Mouse (Mus musculus): ENCODE results near the gene Gm5134. TPM values are rescaled to one million over a fixed set of nuclear protein-coding genes. Genes with fewer than 3 reads are reported as not detected.
A peak's percentile ranks its signal among the peaks of the same experiment; 100 is the strongest.

Gm5134 gene
- total and polyA plus RNA-seq, 3 experiments: 0.40 to 1.6 (median 1.0) TPM

DNA sequence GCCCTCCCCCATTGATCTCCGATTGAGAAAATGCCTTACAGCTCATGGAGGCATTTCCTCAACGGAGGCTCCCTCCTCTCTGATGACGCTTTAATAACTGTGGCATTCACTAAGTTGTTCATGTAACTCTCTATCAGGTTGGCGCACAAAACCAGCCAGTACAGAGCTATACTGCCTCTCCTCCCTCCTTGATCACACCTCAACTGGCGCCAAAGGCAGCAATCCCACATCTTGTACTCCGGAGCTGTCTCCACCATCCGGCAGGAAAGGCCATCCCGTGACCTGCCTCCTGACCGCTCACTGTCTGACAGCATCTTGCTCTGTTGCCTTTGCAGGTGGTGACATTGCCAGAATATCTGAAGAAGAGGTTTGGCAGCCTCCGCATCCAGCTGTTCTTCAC, 19.5 kb downstream of the Gm5134 start:
- Histone ChIP-seq H3K27me3 (replicated peaks) (no peaks in the 10 kb centered on the region), H3K9ac (ENCODE audit: insufficient read depth, low read depth) (no peak overlapping the region), H3K4me2 (ENCODE audit: insufficient read depth, low read depth, poor library complexity, severe bottlenecking) (no peak overlapping the region), H3K9me3 (replicated peaks; ENCODE audit: low read length) (peaks cover 13% of the 10 kb centered on the region), H3K4me3 (replicated peaks in 1 of 3; ENCODE audit: low read depth in 2 of 3, low read length in 2 of 3, poor library complexity in 1 of 3) (no peak overlapping the region), H3K4me1 (ENCODE audit: control insufficient read depth in 1 of 2, insufficient read depth in 2 of 2) (peaks cover 17 to 36% of the 10 kb centered on the region in 2 experiments), H3K79me2 (replicated peaks; ENCODE audit: control insufficient read depth, extremely low read depth, insufficient read depth, poor library complexity, severe bottlenecking) (no peaks in the 10 kb centered on the region), H3K36me3 (replicated peaks in 1 of 2; ENCODE audit: control insufficient read depth in 1 of 2, insufficient read depth in 1 of 2, low read length in 1 of 2) (no peaks in the 10 kb centered on the region), H3K27ac (ENCODE audit: insufficient read depth, low read depth) (no peak overlapping the region)
- in situ Hi-C loops (cut with MboI; ENCODE audit: low pct_ligation_motif_present, low pct_unique_long_range_greater_than_20kb, low sequenced_read_pairs) (loop anchor here (10.0 to 25.0 kb wide), 2 partner anchors 141 to 387 kb away; partner anchors contain the start of genes Ggt5 and Slc5a4b), dilution Hi-C loops (cut with MboI; ENCODE audit: extremely low pct_ligation_motif_present, extremely low pct_unique_long_range_greater_than_20kb, low sequenced_read_pairs) (no loop called here)
- no peak for TF ChIP-seq CTCF (conservative IDR thresholded peaks at IDR 0.05 in 1 of 2, IDR thresholded peaks at IDR 0.05 in 1 of 2; ENCODE audit: low read depth in 2 of 2, low read length in 2 of 2)
- TF ChIP-seq ZKSCAN1 (IDR thresholded peaks at IDR 0.05; ENCODE audit: borderline replicate concordance, low read depth, low read length): no peak
- no peak for TF ChIP-seq PAX5 (IDR thresholded peaks at IDR 0.05; ENCODE audit: low read length)
- TF ChIP-seq ELF1 (IDR thresholded peaks at IDR 0.05; ENCODE audit: low read depth, low read length): no peak
- no peak for TF ChIP-seq MYC (IDR thresholded peaks at IDR 0.05; ENCODE audit: low read depth, low read length)
- no peak for TF ChIP-seq MEF2A (IDR thresholded peaks at IDR 0.05; ENCODE audit: borderline replicate concordance, low read depth, low read length)
- no peak for TF ChIP-seq UBTF (IDR thresholded peaks at IDR 0.05; ENCODE audit: low read depth, low read length)
- TF ChIP-seq MXI1 (IDR thresholded peaks at IDR 0.05; ENCODE audit: low read depth, low read length): no peak
- no peak for TF ChIP-seq USF1 (IDR thresholded peaks at IDR 0.05; ENCODE audit: low read depth, low read length)
- DNase-seq (ENCODE audit: extremely low read depth): no peak

DNA sequence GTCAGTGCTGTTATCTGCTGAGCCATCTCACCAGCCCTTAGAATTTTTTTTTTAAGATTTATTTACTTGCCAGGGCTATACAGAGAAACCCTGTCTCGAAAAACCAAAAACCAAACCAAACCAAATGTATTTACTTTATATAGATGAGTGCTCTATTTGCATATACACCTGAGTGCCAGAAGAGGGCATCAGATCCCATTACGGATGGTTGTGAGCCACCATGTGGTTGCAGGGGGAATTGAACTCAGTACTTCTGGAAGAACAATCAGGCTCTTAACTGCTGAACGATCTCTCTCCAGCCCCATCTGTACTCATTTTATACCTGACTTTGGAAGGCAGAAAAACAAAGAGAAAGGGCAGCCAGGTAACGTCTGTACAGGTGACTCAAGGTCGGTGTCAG, 20.9 kb downstream of the Gm5134 start:
- peak; percentile 73 for DNase-seq (ENCODE audit: extremely low read depth)
- Histone ChIP-seq H3K9me3 (replicated peaks; ENCODE audit: low read length) (peaks cover 13% of the 10 kb centered on the region), H3K9ac (ENCODE audit: insufficient read depth, low read depth) (peak overlapping the region; percentile 12; the same call in 1 of the 2 replicates), H3K4me2 (ENCODE audit: insufficient read depth, low read depth, poor library complexity, severe bottlenecking) (peak overlapping the region; percentile 11; the same call in 1 of the 2 replicates), H3K27me3 (replicated peaks) (no peaks in the 10 kb centered on the region), H3K27ac (ENCODE audit: insufficient read depth, low read depth) (peak overlapping the region; percentile 77; the same call in 1 of the 2 replicates), H3K4me3 (replicated peaks in 1 of 3; ENCODE audit: low read depth in 2 of 3, low read length in 2 of 3, poor library complexity in 1 of 3) (peak overlapping the region in 2 of 3 experiments; percentile 11 to 34), H3K4me1 (ENCODE audit: control insufficient read depth in 1 of 2, insufficient read depth in 2 of 2) (peaks cover 17 to 36% of the 10 kb centered on the region in 2 experiments), H3K79me2 (replicated peaks; ENCODE audit: control insufficient read depth, extremely low read depth, insufficient read depth, poor library complexity, severe bottlenecking) (no peaks in the 10 kb centered on the region), H3K36me3 (replicated peaks in 1 of 2; ENCODE audit: control insufficient read depth in 1 of 2, insufficient read depth in 1 of 2, low read length in 1 of 2) (no peaks in the 10 kb centered on the region)
- dilution Hi-C loops (cut with MboI; ENCODE audit: extremely low pct_ligation_motif_present, extremely low pct_unique_long_range_greater_than_20kb, low sequenced_read_pairs): no loop called here
- in situ Hi-C loops (cut with MboI; ENCODE audit: low pct_ligation_motif_present, low pct_unique_long_range_greater_than_20kb, low sequenced_read_pairs): loop anchor here (10.0 kb wide), 1 partner anchor 140 kb away; the partner anchor contains the start of gene Slc5a4b
- 0 out of 2 replicates have a peak, but pooled peaks have one; percentile 53 for TF ChIP-seq TCF12 (IDR thresholded peaks at IDR 0.05; ENCODE audit: low read depth, low read length)
- 0 out of 2 replicates have a peak, but pooled peaks have one; percentile 37 for TF ChIP-seq RCOR1 (conservative IDR thresholded peaks at IDR 0.05; ENCODE audit: low read depth, low read length)
- TF ChIP-seq MAX (IDR thresholded peaks at IDR 0.05; ENCODE audit: low read length): peak; percentile 61; the same call in 1 of the 2 replicates
- TF ChIP-seq MYC (IDR thresholded peaks at IDR 0.05; ENCODE audit: low read depth, low read length): peak; percentile 90
- TF ChIP-seq ETS1 (conservative IDR thresholded peaks at IDR 0.05; ENCODE audit: low read depth, low read length): no peak
- TF ChIP-seq ELF1 (IDR thresholded peaks at IDR 0.05; ENCODE audit: low read depth, low read length): no peak
- TF ChIP-seq RAD21 (IDR thresholded peaks at IDR 0.05; ENCODE audit: low read depth, low read length): peak; percentile 63
- no peak for TF ChIP-seq TBP (conservative IDR thresholded peaks at IDR 0.05; ENCODE audit: low read depth, low read length)
- TF ChIP-seq CTCF (conservative IDR thresholded peaks at IDR 0.05 in 1 of 2, IDR thresholded peaks at IDR 0.05 in 1 of 2; ENCODE audit: low read depth in 2 of 2, low read length in 2 of 2): peak; percentile 68 to 99
- no peak for TF ChIP-seq EP300 (IDR thresholded peaks at IDR 0.05; ENCODE audit: low read length)
- TF ChIP-seq JUND (conservative IDR thresholded peaks at IDR 0.05; ENCODE audit: low read depth, low read length): peak; percentile 69
- peak; percentile 38; the same call in 1 of the 2 replicates for TF ChIP-seq BHLHE40 (IDR thresholded peaks at IDR 0.05; ENCODE audit: low read depth, low read length)
- peak; percentile 36; the same call in 1 of the 2 replicates for TF ChIP-seq MAZ (IDR thresholded peaks at IDR 0.05; ENCODE audit: low read depth, low read length)
- peak; percentile 63; the same call in 1 of the 2 replicates for TF ChIP-seq SIN3A (IDR thresholded peaks at IDR 0.05; ENCODE audit: low read length)
- peak; percentile 65 for TF ChIP-seq ZC3H11A (IDR thresholded peaks at IDR 0.05; ENCODE audit: low read depth, low read length)
- peak; percentile 49 for TF ChIP-seq IRF4 (IDR thresholded peaks at IDR 0.05; ENCODE audit: low read depth, low read length)
- peak; percentile 46 for TF ChIP-seq MXI1 (IDR thresholded peaks at IDR 0.05; ENCODE audit: low read depth, low read length)
- TF ChIP-seq POLR2AphosphoS2 (IDR thresholded peaks at IDR 0.05; ENCODE audit: low read depth, low read length): no peak
- no peak for TF ChIP-seq ZMIZ1 (IDR thresholded peaks at IDR 0.05; ENCODE audit: low read depth, low read length)
- peak; percentile 34; the same call in 1 of the 2 replicates for TF ChIP-seq E2F4 (IDR thresholded peaks at IDR 0.05; ENCODE audit: insufficient replicate concordance, low read depth, low read length)
- peak; percentile 26; the same call in 1 of the 2 replicates for TF ChIP-seq NRF1 (IDR thresholded peaks at IDR 0.05; ENCODE audit: low read depth, low read length)
- peak; percentile 55 for TF ChIP-seq ZNF384 (IDR thresholded peaks at IDR 0.05; ENCODE audit: low read depth, low read length)
- TF ChIP-seq MAFK (IDR thresholded peaks at IDR 0.05; ENCODE audit: insufficient replicate concordance, low read length): 0 out of 2 replicates have a peak, but pooled peaks have one; percentile 5
- peak; percentile 70; the same call in 1 of the 2 replicates for TF ChIP-seq MEF2A (IDR thresholded peaks at IDR 0.05; ENCODE audit: borderline replicate concordance, low read depth, low read length)
- peak; percentile 88; the same call in 1 of the 2 replicates for TF ChIP-seq NELFE (IDR thresholded peaks at IDR 0.05; ENCODE audit: low read depth, low read length)
- TF ChIP-seq USF1 (IDR thresholded peaks at IDR 0.05; ENCODE audit: low read depth, low read length): no peak
- no peak for TF ChIP-seq UBTF (IDR thresholded peaks at IDR 0.05; ENCODE audit: low read depth, low read length)
- TF ChIP-seq SMC3 (IDR thresholded peaks at IDR 0.05; ENCODE audit: low read depth, low read length): peak; percentile 92

All from CH12.LX (cell line).